Mouse (Mus musculus) spleen, adult 2 months (tissue): ENCODE results near the gene Olfr596. TPM values are rescaled to one million over a fixed set of nuclear protein-coding genes. Genes with fewer than 3 reads are reported as not detected.
"Not testable (repeated sequence)": the region's sequence is repeated elsewhere in the genome, so short reads cannot be mapped to it uniquely, and the experiment has no call there.

Experiments
- DNase-seq, 2 experiments: peaks; one replicate each; pipeline versions ENCODE4 v3.0.0 to v3.0.0-alpha.2; 2012 to 2021; ENCODE audit warnings: low spot score in 2 of 2, low read depth in 1 of 2
- H3K27ac ChIP-seq: fragments of 200-500 bp; 2 replicates; pipeline ENCODE4 v1.5.1; 2012; ENCODE audit warnings: low read length, inconsistent platforms; ENCODE audit not compliant: insufficient read depth
- H3K27me3 ChIP-seq: fragments of 200-500 bp; 2 replicates; pipeline ENCODE4 v1.6.1; 2012; ENCODE audit warnings: mild to moderate bottlenecking, moderate library complexity, low read length, inconsistent platforms; ENCODE audit not compliant: control insufficient read depth, insufficient read depth
- H3K36me3 ChIP-seq: fragments of 200-500 bp; 2 replicates; pipeline ENCODE4 v1.6.1; 2012; ENCODE audit warnings: mild to moderate bottlenecking, low read length, inconsistent platforms; ENCODE audit not compliant: control insufficient read depth, insufficient read depth
- H3K4me1 ChIP-seq: fragments of 200-500 bp; 2 replicates; pipeline ENCODE4 v1.6.1; 2011; ENCODE audit warnings: inconsistent platforms; ENCODE audit not compliant: control insufficient read depth, insufficient read depth, insufficient read length
- H3K4me3 ChIP-seq: fragments of 200-500 bp; 2 replicates; pipeline ENCODE4 v1.5.1; 2011; ENCODE audit warnings: mild to moderate bottlenecking, inconsistent platforms; ENCODE audit not compliant: insufficient read depth, insufficient read length; ENCODE audit errors: extremely low read depth
- CTCF ChIP-seq: fragments of 200-500 bp; IDR thresholded peaks from 2 replicates; pipeline ENCODE4 v1.5.1; 2011; ENCODE audit warnings: mild to moderate bottlenecking, inconsistent platforms; ENCODE audit not compliant: insufficient read depth, insufficient read length, insufficient replicate concordance; ENCODE audit errors: extremely low read depth
- POLR2A ChIP-seq: fragments of 200-500 bp; IDR thresholded peaks from 2 replicates; pipeline ENCODE4 v1.6.1; 2011; ENCODE audit warnings: low read depth, low read length, inconsistent platforms
- WGBS: fragments of 180-500 bp; shearing (Covaris S2); methylation state at CpG from one replicate; pipeline ENCODE4 v1.1.7; 2018; 5-methylcytosine and 5-hydroxymethylcytosine counted together
- polyA plus RNA-seq: library from polyadenylated mRNA; depleted of rRNA; stranded (reverse); fragments of >200 nt; gene quantifications from 2 replicates; pipeline ENCODE4 v1.2.3, GENCODE M21; 2012; rRNA removed

Gene Olfr596
- not detected in 2 replicates for polyA plus RNA-seq

GRCm38 (mm10) chr7:103305348-103305747 lies at the start of gene Olfr596:
Olfr596 (plus strand) TSS chr7:103305648.
- not testable (repeated sequence) for H3K4me3 ChIP-seq, H3K27ac ChIP-seq, H3K27me3 ChIP-seq, DNase-seq, H3K4me1 ChIP-seq, H3K36me3 ChIP-seq
- WGBS = 85% methylated on average over 2 of the region's 2 CpGs

DNA sequence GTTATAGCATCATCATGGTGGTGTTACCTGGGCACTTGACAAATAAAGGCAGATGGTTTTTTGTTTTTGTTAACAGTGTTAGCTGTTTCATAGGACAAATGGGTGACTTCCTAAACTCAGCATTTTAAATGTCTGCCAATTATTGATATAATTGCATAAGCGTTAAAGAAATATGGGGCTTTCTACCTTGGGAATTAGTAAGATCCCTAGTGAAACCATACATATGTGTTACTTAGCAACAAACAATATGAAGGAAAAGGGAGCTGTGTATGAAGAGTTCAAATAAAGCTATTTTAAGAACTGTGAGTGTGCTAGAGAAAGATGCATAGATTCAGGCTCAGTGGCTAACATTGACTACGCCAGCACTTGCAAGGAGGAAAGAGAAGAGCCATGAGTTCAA lies 10.6 kb downstream of the Olfr596 start, which contains the start of gene Olfr597:
TSS of gene Olfr597 (plus strand) at position 301 of the 400 bp plus-strand sequence.
- DNase-seq = not testable (repeated sequence)

DNA sequence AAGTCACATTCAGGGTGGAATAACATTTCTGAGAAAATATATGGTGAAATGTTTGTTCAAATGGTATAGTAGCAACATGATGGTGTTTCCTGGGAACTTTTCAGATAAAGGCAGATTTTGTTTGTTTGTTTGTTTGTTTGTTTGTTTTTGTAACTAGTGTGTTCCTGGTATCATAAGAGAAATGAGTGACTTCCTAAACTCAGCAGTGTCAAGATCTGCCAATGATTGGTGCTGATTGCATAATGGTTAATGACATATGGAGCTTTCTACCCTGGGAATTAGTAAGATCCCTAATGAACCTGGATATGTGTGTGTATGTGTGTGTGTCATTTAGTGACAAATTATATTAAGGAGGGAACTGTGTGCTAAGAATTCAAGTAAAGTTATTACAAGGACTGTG lies 17.8 kb downstream of the Olfr596 start, which contains the start of gene Olfr598:
TSS of gene Olfr598 (plus strand) at position 301 of the 400 bp plus-strand sequence.
- TF ChIP-seq CTCF (no peak), POLR2A (no peak)
- Histone ChIP-seq H3K4me3 (no peak within 1 kb of the TSS), H3K36me3 (no peaks in the 10 kb centered on the region), H3K4me1 (no peaks in the 10 kb centered on the region), H3K27ac (no peak within 1 kb of the TSS), H3K27me3 (no peaks in the 10 kb centered on the region)
- no peak for DNase-seq

More for the DNA sequence above, 10.6 kb downstream of the Olfr596 start, which contains the start of gene Olfr597:
- H3K27ac ChIP-seq, H3K27me3 ChIP-seq, H3K4me3 ChIP-seq, H3K4me1 ChIP-seq, H3K36me3 ChIP-seq: not testable (repeated sequence)
- 90% methylated on average over 2 of the region's 2 CpGs for WGBS

GRCm38 (mm10) chr7:103335617-103336016 lies 30.2 kb downstream of the Olfr596 start, which contains the start of gene Olfr599:
Olfr599 (plus strand) TSS chr7:103335917.
- WGBS = 85% methylated on average over 1 of the region's 1 CpGs
- no peaks in the 10 kb centered on the region for H3K27me3 ChIP-seq
- TF ChIP-seq CTCF = no peak
- no peak for TF ChIP-seq POLR2A
- H3K4me1 ChIP-seq = no peaks in the 10 kb centered on the region
- H3K4me3 ChIP-seq = no peak within 1 kb of the TSS
- no peak within 1 kb of the TSS for H3K27ac ChIP-seq
- no peaks in the 10 kb centered on the region for H3K36me3 ChIP-seq
- DNase-seq = no peak

GRCm38 (mm10) chr7:103349569-103349968 lies 44.1 kb downstream of the Olfr596 start, which contains the start of gene Olfr600:
Olfr600 (minus strand) TSS chr7:103349669.
- H3K27me3 ChIP-seq = no peaks in the 10 kb centered on the region
- H3K4me3 ChIP-seq = no peak within 1 kb of the TSS
- no peak for DNase-seq
- TF ChIP-seq POLR2A = no peak
- TF ChIP-seq CTCF = no peak
- H3K36me3 ChIP-seq = no peaks in the 10 kb centered on the region
- no peaks in the 10 kb centered on the region for H3K4me1 ChIP-seq
- no peak within 1 kb of the TSS for H3K27ac ChIP-seq

Other genes starting within 250 kb of the Olfr596 start
- gene Olfr584, start 223.8 kb upstream of the Olfr596 start, polyA plus RNA-seq = not detected in 2 replicates
- not detected in 2 replicates for gene Olfr585, start 207.9 kb upstream of the Olfr596 start, polyA plus RNA-seq
- not detected in 2 replicates for gene Olfr586, start 180.0 kb upstream of the Olfr596 start, polyA plus RNA-seq
- gene Olfr588-ps1, start 164.8 kb upstream of the Olfr596 start, polyA plus RNA-seq = not detected in 2 replicates
- not detected in 2 replicates for gene Olfr589, start 149.3 kb upstream of the Olfr596 start, polyA plus RNA-seq
- gene Olfr591, start 127.3 kb upstream of the Olfr596 start, polyA plus RNA-seq = not detected in 2 replicates
- not detected in 2 replicates for gene Olfr592, start 120.8 kb upstream of the Olfr596 start, polyA plus RNA-seq
- not detected in 2 replicates for gene Olfr593, start 93.8 kb upstream of the Olfr596 start, polyA plus RNA-seq
- gene Olfr594, start 88.7 kb upstream of the Olfr596 start, polyA plus RNA-seq = not detected in 2 replicates
- not detected in 2 replicates for gene Usp17ld, start 53.1 kb upstream of the Olfr596 start, polyA plus RNA-seq
- gene Olfr597, start 10.7 kb downstream of the Olfr596 start, polyA plus RNA-seq = not detected in 2 replicates
- gene Olfr598, start 17.9 kb downstream of the Olfr596 start, polyA plus RNA-seq = not detected in 2 replicates
- gene Olfr599, start 30.3 kb downstream of the Olfr596 start, polyA plus RNA-seq = not detected in 2 replicates
- not detected in 2 replicates for gene Olfr600, start 44.0 kb downstream of the Olfr596 start, polyA plus RNA-seq
- gene Olfr601, start 57.0 kb downstream of the Olfr596 start, polyA plus RNA-seq = not detected in 2 replicates
- not detected in 2 replicates for gene Olfr603, start 80.5 kb downstream of the Olfr596 start, polyA plus RNA-seq
- gene Usp17lc, start 109.4 kb downstream of the Olfr596 start, polyA plus RNA-seq = not detected in 2 replicates
- not detected in 2 replicates for gene Olfr605, start 139.8 kb downstream of the Olfr596 start, polyA plus RNA-seq
- not detected in 2 replicates for gene Olfr606, start 143.4 kb downstream of the Olfr596 start, polyA plus RNA-seq
- not detected in 2 replicates for gene Olfr607, start 158.5 kb downstream of the Olfr596 start, polyA plus RNA-seq
- gene Olfr608, start 164.2 kb downstream of the Olfr596 start, polyA plus RNA-seq = not detected in 2 replicates
- not detected in 2 replicates for gene Olfr609, start 192.4 kb downstream of the Olfr596 start, polyA plus RNA-seq
- not detected in 2 replicates for gene Olfr610, start 206.5 kb downstream of the Olfr596 start, polyA plus RNA-seq
- gene Olfr611, start 215.2 kb downstream of the Olfr596 start, polyA plus RNA-seq = not detected in 2 replicates
- not detected in 2 replicates for gene Olfr612, start 237.1 kb downstream of the Olfr596 start, polyA plus RNA-seq
- not detected in 2 replicates for gene Olfr613, start 242.4 kb downstream of the Olfr596 start, polyA plus RNA-seq